Mouse (Mus musculus): ENCODE measurements at regions not wholly inside any gene's neighbourhood (a gene's known extent, or its start where the extent isn't known, plus 50 kb on each side); places are given as distances from the start of the nearest gene placed in this dataset.
A peak's percentile ranks its signal among the peaks of the same experiment; 100 is the strongest.

GRCm38 (mm10) chr13:84878178-84878849, 310.9 kb upstream of the Ccnh start:
- no peak for DNase-seq (ENCODE audit: low spot score)

DNA sequence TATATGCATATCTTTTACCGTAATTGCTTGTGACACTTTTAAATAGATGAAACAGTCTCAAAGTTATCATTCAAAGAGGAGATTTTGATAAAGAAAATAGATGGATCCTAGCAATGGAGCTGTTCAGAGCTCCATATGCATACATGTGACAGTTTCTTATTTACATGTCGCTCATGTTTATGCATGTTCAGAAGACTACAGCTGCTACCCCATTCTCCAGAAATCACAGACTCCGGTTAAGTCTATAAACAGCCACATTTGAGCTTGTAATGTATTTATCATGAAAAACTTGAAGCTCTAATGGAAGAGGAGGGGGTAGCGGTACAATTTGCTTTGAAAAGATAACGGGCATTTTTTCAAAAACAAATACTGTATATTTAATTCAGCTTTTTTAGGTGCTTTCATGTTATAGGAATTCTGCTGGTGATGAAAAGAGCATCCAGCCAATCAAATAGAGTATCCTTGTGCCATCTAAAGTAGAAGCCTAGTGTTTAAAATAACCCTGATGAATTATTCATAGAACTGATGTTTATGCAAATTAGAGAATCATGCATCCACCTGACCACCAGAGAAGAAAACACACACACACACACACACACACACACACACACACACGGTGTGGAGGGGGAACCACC, 283.7 kb upstream of the Ccnh start:
- no peak for DNase-seq (ENCODE audit: low spot score)

DNA sequence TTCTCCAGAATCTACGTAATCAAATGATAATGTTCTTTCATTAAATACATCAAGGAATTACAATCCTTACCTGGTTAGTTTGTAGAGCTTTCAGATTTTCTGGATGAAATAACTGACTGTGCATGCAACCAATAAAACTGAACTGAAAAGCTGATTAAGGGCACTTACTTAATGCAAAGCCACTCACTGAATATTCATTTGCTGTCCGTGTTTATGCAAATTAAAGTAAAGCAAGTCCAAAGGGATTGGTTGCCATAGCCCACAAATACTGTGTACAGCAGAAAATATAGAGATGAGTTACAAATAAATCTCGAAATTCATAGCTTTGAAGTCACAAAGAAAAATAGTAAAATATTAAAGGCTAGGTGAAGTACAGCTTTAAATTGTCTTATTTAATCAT, 283.2 kb upstream of the Ccnh start:
- no peak for DNase-seq (ENCODE audit: low spot score)

- no peak for DNase-seq (ENCODE audit: low spot score)
Measured at GRCm38 (mm10) chr13:84931271-84931670, 257.9 kb upstream of the Ccnh start.

- no peak for DNase-seq (ENCODE audit: low spot score)
Measured at GRCm38 (mm10) chr13:84935610-84936009, 253.6 kb upstream of the Ccnh start.

- no peak for DNase-seq (ENCODE audit: low spot score)
Measured at GRCm38 (mm10) chr13:84939695-84940094, 249.5 kb upstream of the Ccnh start.

DNA sequence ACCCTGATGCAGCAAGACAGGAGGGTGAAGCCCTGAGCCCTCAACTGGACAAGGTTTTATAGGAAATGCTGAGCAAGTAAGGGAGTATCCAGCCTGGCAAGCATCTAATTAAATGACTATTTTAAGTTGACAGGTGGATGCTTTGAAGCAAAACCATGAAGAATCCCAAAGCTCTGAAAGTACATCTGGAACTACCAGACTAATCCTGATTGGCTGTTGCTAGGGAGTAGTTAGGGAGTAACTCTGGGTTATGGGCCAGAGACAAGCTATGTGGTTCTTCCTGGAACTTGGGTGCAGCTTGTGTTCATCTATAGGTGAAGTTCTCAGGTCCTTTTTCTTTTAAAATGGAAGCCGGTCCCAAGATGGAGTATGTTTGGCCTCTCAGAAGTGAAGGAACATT, 248.3 kb upstream of the Ccnh start:
- DNase-seq (ENCODE audit: low spot score): no peak

- peak; percentile 51 for DNase-seq (ENCODE audit: low spot score)
Measured at GRCm38 (mm10) chr13:84950873-84951272, 238.3 kb upstream of the Ccnh start.

GRCm38 (mm10) chr13:84953161-84953560, 236.0 kb upstream of the Ccnh start:
- no peak for DNase-seq (ENCODE audit: low spot score)

DNA sequence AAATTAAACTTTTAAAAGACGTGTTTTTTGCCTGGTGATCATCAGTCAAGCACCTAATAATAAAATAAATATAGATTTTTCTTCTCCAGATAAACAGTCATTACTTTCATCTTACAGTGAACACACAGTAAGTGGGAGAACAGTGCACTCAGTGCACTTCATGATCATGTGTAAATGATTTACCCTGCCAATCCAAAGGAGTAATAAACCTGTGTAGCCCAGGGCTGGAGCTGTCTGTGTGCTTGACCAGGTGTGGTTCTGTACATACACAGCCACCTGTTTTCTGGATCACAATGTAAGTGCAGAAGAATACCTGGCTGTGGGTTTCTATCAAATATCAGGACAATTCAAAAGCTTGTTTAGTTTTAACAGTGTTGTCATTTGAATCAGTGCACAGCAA, 235.4 kb upstream of the Ccnh start:
- DNase-seq (ENCODE audit: low spot score): no peak

- DNase-seq (ENCODE audit: low spot score): no peak
Measured at GRCm38 (mm10) chr13:84968943-84969342, 220.3 kb upstream of the Ccnh start.
